8 mouse cellular contexts compared by ENCODE assay signal in genomic region chr8:3631478-3631875, GRCm38 (mm10). TPM values are rescaled to one million over a fixed set of nuclear protein-coding genes. Genes with fewer than 3 reads are reported as not detected.
A peak's percentile ranks its signal among the peaks of the same experiment; 100 is the strongest.
DNase-seq lines count a peak whose midpoint lies in the region; ATAC-seq and TF ChIP-seq lines count a peak whose summit lies in the region.

No protein-coding gene starts in this region.

- WGBS in forebrain, embryonic 16.5 days = 13% methylated on average over 8 of the region's 8 CpGs
- WGBS in midbrain, embryonic 15.5 days = 23% methylated on average over 8 of the region's 8 CpGs

- H3K36me3 ChIP-seq in E14TG2a.4 (ENCODE audit: insufficient read depth, low read length) = peaks cover 41% of the 10 kb centered on the region
- H3K36me3 ChIP-seq in forebrain, embryonic 16.5 days (ENCODE audit: control insufficient read depth, insufficient read depth) = no peaks in the 10 kb centered on the region
- H3K36me3 ChIP-seq in midbrain, embryonic 15.5 days (replicated peaks) = no peaks in the 10 kb centered on the region

- peaks cover 21% of the 10 kb centered on the region for H3K4me1 ChIP-seq in E14TG2a.4 (replicated peaks; ENCODE audit: low read depth, low read length)
- peaks cover 7% of the 10 kb centered on the region; the same call in 1 of the 2 replicates for H3K4me1 ChIP-seq in forebrain, embryonic 16.5 days (replicated peaks; ENCODE audit: control insufficient read depth, insufficient read depth, low read length)
- peaks cover 8% of the 10 kb centered on the region for H3K4me1 ChIP-seq in midbrain, embryonic 15.5 days

- H3K4me3 ChIP-seq in E14TG2a.4 (replicated peaks; ENCODE audit: low read length) = peak overlapping the region; percentile 89
- peak overlapping the region; percentile 54 for H3K4me3 ChIP-seq in forebrain, embryonic 16.5 days (replicated peaks; ENCODE audit: low read length)
- peak overlapping the region; percentile 47 for H3K4me3 ChIP-seq in midbrain, embryonic 15.5 days

- no peaks in the 10 kb centered on the region for H3K9me3 ChIP-seq in E14TG2a.4 (ENCODE audit: low read length)
- H3K9me3 ChIP-seq in forebrain, embryonic 16.5 days (ENCODE audit: control insufficient read depth, low read length) = no peaks in the 10 kb centered on the region
- no peaks in the 10 kb centered on the region for H3K9me3 ChIP-seq in midbrain, embryonic 15.5 days

- H3K4me2 ChIP-seq in forebrain, embryonic 16.5 days (ENCODE audit: low read length) = peak overlapping the region; percentile 63
- H3K4me2 ChIP-seq in midbrain, embryonic 15.5 days = peak overlapping the region; percentile 78

- ATAC-seq in forebrain, embryonic 16.5 days = no peak
- 0 out of 2 replicates have a peak, but pooled peaks have one; percentile 7 for ATAC-seq in midbrain, embryonic 15.5 days (replicated peaks)

- H3K27me3 ChIP-seq in E14TG2a.4 (ENCODE audit: insufficient read depth, low read length) = peaks cover 20% of the 10 kb centered on the region
- 0 out of 2 replicates have a peak, but pooled peaks cover 2% of the 10 kb centered on the region for H3K27me3 ChIP-seq in forebrain, embryonic 16.5 days (replicated peaks; ENCODE audit: control insufficient read depth, insufficient read depth, low read length)
- H3K27me3 ChIP-seq in midbrain, embryonic 15.5 days (replicated peaks) = no peaks in the 10 kb centered on the region

- TF ChIP-seq CTCF in E14TG2a.4 (conservative IDR thresholded peaks at IDR 0.05; ENCODE audit: low read length) = no peak

- H3K9ac ChIP-seq in forebrain, embryonic 16.5 days (replicated peaks; ENCODE audit: low read depth, low read length) = peak overlapping the region; percentile 56
- no peak overlapping the region for H3K9ac ChIP-seq in midbrain, embryonic 15.5 days

- peak; percentile 41 for DNase-seq in adrenal gland, postnatal 14 days
- no peak for DNase-seq in adrenal gland, adult 2 months
- peak; percentile 68 for DNase-seq in liver
- no peak for DNase-seq in layer of hippocampus, postnatal 10 days (ENCODE audit: low spot score in 2 of 2)
- DNase-seq in left cerebral cortex, postnatal 4 days = no peak

- no peak overlapping the region for H3K27ac ChIP-seq in forebrain, embryonic 16.5 days (ENCODE audit: low read length)
- no peak overlapping the region for H3K27ac ChIP-seq in midbrain, embryonic 15.5 days

- intact Hi-C loops in left cerebral cortex, postnatal 4 days (cut with DNase I) = no loop called here

RNA-seq across cellular contexts. Expression of gene Stxbp2, which starts 0.7 kb away (rescaled TPM):
- 79.6 and 116 TPM in 2 replicates for total RNA-seq in adrenal gland, postnatal 14 days (2021)
- total RNA-seq in adrenal gland, adult 2 months (2021) = 100 to 1,000 TPM in 1 of 2 experiments, 10 to 100 TPM in 1; 72.1 to 131 TPM
- 106 and 141 TPM in 2 replicates for polyA plus RNA-seq in adrenal gland, adult 2 months (2012; rRNA removed)
- polyA plus RNA-seq in forebrain, embryonic 16.5 days (2015; fragmentation: Nextera tagmentation; extraction: Ambion mirVana) = 49.6 and 85.0 TPM in 2 replicates
- polyA plus RNA-seq in midbrain, embryonic 15.5 days (2015; fragmentation: Nextera tagmentation; extraction: Ambion mirVana) = 40.5 and 52.9 TPM in 2 replicates
- total RNA-seq in layer of hippocampus, postnatal 10 days (2021) = 10 to 100 TPM; 50.2 to 61.8 TPM
- 10 to 100 TPM; 73.8 to 78.1 TPM for total RNA-seq in left cerebral cortex, postnatal 4 days (2021)

RNA-seq across cellular contexts. Expression of gene Pcp2, which starts 6.1 kb away (rescaled TPM):
- not detected in 2 replicates for total RNA-seq in adrenal gland, postnatal 14 days (2021)
- not detected for total RNA-seq in adrenal gland, adult 2 months (2021)
- polyA plus RNA-seq in adrenal gland, adult 2 months (2012; rRNA removed) = not detected in 2 replicates
- polyA plus RNA-seq in forebrain, embryonic 16.5 days (2015; fragmentation: Nextera tagmentation; extraction: Ambion mirVana) = 0.41 and 0.98 TPM in 2 replicates
- polyA plus RNA-seq in midbrain, embryonic 15.5 days (2015; fragmentation: Nextera tagmentation; extraction: Ambion mirVana) = 2.3 and 6.0 TPM in 2 replicates
- not detected for total RNA-seq in layer of hippocampus, postnatal 10 days (2021)
- 1 to 10 TPM in 1 of 2 experiments, not detected in 1; 1.0 TPM for total RNA-seq in left cerebral cortex, postnatal 4 days (2021)

RNA-seq across cellular contexts. Expression of gene Pet100, which starts 10.1 kb away (rescaled TPM):
- 121 TPM in 2 replicates for total RNA-seq in adrenal gland, postnatal 14 days (2021)
- 100 to 1,000 TPM; 153 to 159 TPM for total RNA-seq in adrenal gland, adult 2 months (2021)
- polyA plus RNA-seq in adrenal gland, adult 2 months (2012; rRNA removed) = 1.7 and 2.2 TPM in 2 replicates
- polyA plus RNA-seq in forebrain, embryonic 16.5 days (2015; fragmentation: Nextera tagmentation; extraction: Ambion mirVana) = 79.0 and 83.6 TPM in 2 replicates
- polyA plus RNA-seq in midbrain, embryonic 15.5 days (2015; fragmentation: Nextera tagmentation; extraction: Ambion mirVana) = 73.4 and 84.0 TPM in 2 replicates
- 100 to 1,000 TPM in 1 of 2 experiments, 10 to 100 TPM in 1; 83.3 to 101 TPM for total RNA-seq in layer of hippocampus, postnatal 10 days (2021)
- total RNA-seq in left cerebral cortex, postnatal 4 days (2021) = 10 to 100 TPM; 60.0 to 63.3 TPM

RNA-seq across cellular contexts. Expression of gene Xab2, which starts 10.4 kb away (rescaled TPM):
- 31.5 and 38.2 TPM in 2 replicates for total RNA-seq in adrenal gland, postnatal 14 days (2021)
- total RNA-seq in adrenal gland, adult 2 months (2021) = 10 to 100 TPM; 34.8 to 36.8 TPM
- polyA plus RNA-seq in adrenal gland, adult 2 months (2012; rRNA removed) = 40.7 and 40.9 TPM in 2 replicates
- polyA plus RNA-seq in forebrain, embryonic 16.5 days (2015; fragmentation: Nextera tagmentation; extraction: Ambion mirVana) = 69.3 and 71.2 TPM in 2 replicates
- polyA plus RNA-seq in midbrain, embryonic 15.5 days (2015; fragmentation: Nextera tagmentation; extraction: Ambion mirVana) = 54.2 and 58.7 TPM in 2 replicates
- 10 to 100 TPM; 33.9 to 34.1 TPM for total RNA-seq in layer of hippocampus, postnatal 10 days (2021)
- 10 to 100 TPM; 38.5 to 38.8 TPM for total RNA-seq in left cerebral cortex, postnatal 4 days (2021)

RNA-seq across cellular contexts. Expression of gene Retn, which starts 24.1 kb away (rescaled TPM):
- 9.5 and 19.9 TPM in 2 replicates for total RNA-seq in adrenal gland, postnatal 14 days (2021)
- total RNA-seq in adrenal gland, adult 2 months (2021) = 100 to 1,000 TPM; 165 to 223 TPM
- polyA plus RNA-seq in adrenal gland, adult 2 months (2012; rRNA removed) = 59.9 and 96.4 TPM in 2 replicates
- polyA plus RNA-seq in forebrain, embryonic 16.5 days (2015; fragmentation: Nextera tagmentation; extraction: Ambion mirVana) = 0.45 and 0.71 TPM in 2 replicates
- polyA plus RNA-seq in midbrain, embryonic 15.5 days (2015; fragmentation: Nextera tagmentation; extraction: Ambion mirVana) = 0.37 and 0.57 TPM in 2 replicates
- 1 to 10 TPM; 1.1 TPM for total RNA-seq in layer of hippocampus, postnatal 10 days (2021)
- total RNA-seq in left cerebral cortex, postnatal 4 days (2021) = under 1 TPM; 0.76 to 0.91 TPM

Comparison
In these comparisons a context has a peak if more than half of its experiments do, and no peak if none do; other contexts are left out.
1. DNase-seq: peak in adrenal gland, postnatal 14 days (single experiment) and liver (single experiment); none in adrenal gland, adult 2 months (single experiment), layer of hippocampus, postnatal 10 days (0 of 2) and left cerebral cortex, postnatal 4 days (single experiment).
2. Peak in every context shown above with its lines, with median percentiles within 50 percentile points of each other: H3K4me3 ChIP-seq.